Mouse (Mus musculus): ENCODE results near the gene Thap4. TPM values are rescaled to one million over a fixed set of nuclear protein-coding genes. Genes with fewer than 3 reads are reported as not detected.
A peak's percentile ranks its signal among the peaks of the same experiment; 100 is the strongest.
"Not testable (repeated sequence)": the region's sequence is repeated elsewhere in the genome, so short reads cannot be mapped to it uniquely, and the experiment has no call there.

Thap4 gene
- polyA plus RNA-seq, 1 experiment from 2014 or later, result 64.8 TPM

GRCm38 (mm10) chr1:93678386-93678785, 76.3 kb downstream of the Thap4 start:
- peaks cover 5% of the 10 kb centered on the region; the same call in 1 of the 2 replicates for H3K9me3 ChIP-seq (ENCODE audit: control insufficient read depth, low read length)
- no peaks in the 10 kb centered on the region for H3K4me1 ChIP-seq (ENCODE audit: control insufficient read depth, insufficient read depth, low read length)
- H3K36me3 ChIP-seq (ENCODE audit: control insufficient read depth, insufficient read depth, low read length), result no peaks in the 10 kb centered on the region
- no peak overlapping the region for H3K4me3 ChIP-seq (ENCODE audit: low read length)
- H3K27me3 ChIP-seq (ENCODE audit: control insufficient read depth, insufficient read depth, low read length), result no peaks in the 10 kb centered on the region
- ATAC-seq (ENCODE audit: low FRiP score, low TSS enrichment), result no peak
- H3K4me2 ChIP-seq (replicated peaks; ENCODE audit: low read depth, low read length), result no peak overlapping the region
- no peak overlapping the region for H3K9ac ChIP-seq (ENCODE audit: low read depth, low read length)
- H3K27ac ChIP-seq (ENCODE audit: low read depth, low read length), result no peak overlapping the region
- 81% methylated on average over 2 of the region's 2 CpGs for WGBS

- WGBS, result 72% methylated on average over 5 of the region's 5 CpGs
These were observed 82.0 kb downstream of the Thap4 start for GRCm38 (mm10) chr1:93672682-93673081.

GRCm38 (mm10) chr1:93669941-93670340, 84.7 kb downstream of the Thap4 start:
- Histone ChIP-seq H3K4me1 (ENCODE audit: control insufficient read depth, insufficient read depth, low read length) (peaks cover 13% of the 10 kb centered on the region; the same call in 1 of the 2 replicates), H3K27me3 (ENCODE audit: control insufficient read depth, insufficient read depth, low read length) (no peaks in the 10 kb centered on the region), H3K9ac (ENCODE audit: low read depth, low read length) (no peak overlapping the region), H3K36me3 (ENCODE audit: control insufficient read depth, insufficient read depth, low read length) (no peaks in the 10 kb centered on the region), H3K4me2 (replicated peaks; ENCODE audit: low read depth, low read length) (no peak overlapping the region), H3K27ac (ENCODE audit: low read depth, low read length) (no peak overlapping the region), H3K9me3 (ENCODE audit: control insufficient read depth, low read length) (peaks cover 2% of the 10 kb centered on the region; the same call in 1 of the 2 replicates), H3K4me3 (ENCODE audit: low read length) (no peak overlapping the region)
- ATAC-seq (ENCODE audit: low FRiP score, low TSS enrichment), result no peak

More at GRCm38 (mm10) chr1:93672682-93673081, 82.0 kb downstream of the Thap4 start:
- Histone ChIP-seq H3K27ac (ENCODE audit: low read depth, low read length) (no peak overlapping the region), H3K9ac (ENCODE audit: low read depth, low read length) (no peak overlapping the region), H3K9me3 (ENCODE audit: control insufficient read depth, low read length) (peaks cover 2% of the 10 kb centered on the region; the same call in 1 of the 2 replicates), H3K36me3 (ENCODE audit: control insufficient read depth, insufficient read depth, low read length) (no peaks in the 10 kb centered on the region), H3K4me3 (ENCODE audit: low read length) (no peak overlapping the region), H3K27me3 (ENCODE audit: control insufficient read depth, insufficient read depth, low read length) (no peaks in the 10 kb centered on the region), H3K4me1 (ENCODE audit: control insufficient read depth, insufficient read depth, low read length) (peaks cover 13% of the 10 kb centered on the region; the same call in 1 of the 2 replicates), H3K4me2 (replicated peaks; ENCODE audit: low read depth, low read length) (no peak overlapping the region)
- ATAC-seq (ENCODE audit: low FRiP score, low TSS enrichment), result no peak

DNA sequence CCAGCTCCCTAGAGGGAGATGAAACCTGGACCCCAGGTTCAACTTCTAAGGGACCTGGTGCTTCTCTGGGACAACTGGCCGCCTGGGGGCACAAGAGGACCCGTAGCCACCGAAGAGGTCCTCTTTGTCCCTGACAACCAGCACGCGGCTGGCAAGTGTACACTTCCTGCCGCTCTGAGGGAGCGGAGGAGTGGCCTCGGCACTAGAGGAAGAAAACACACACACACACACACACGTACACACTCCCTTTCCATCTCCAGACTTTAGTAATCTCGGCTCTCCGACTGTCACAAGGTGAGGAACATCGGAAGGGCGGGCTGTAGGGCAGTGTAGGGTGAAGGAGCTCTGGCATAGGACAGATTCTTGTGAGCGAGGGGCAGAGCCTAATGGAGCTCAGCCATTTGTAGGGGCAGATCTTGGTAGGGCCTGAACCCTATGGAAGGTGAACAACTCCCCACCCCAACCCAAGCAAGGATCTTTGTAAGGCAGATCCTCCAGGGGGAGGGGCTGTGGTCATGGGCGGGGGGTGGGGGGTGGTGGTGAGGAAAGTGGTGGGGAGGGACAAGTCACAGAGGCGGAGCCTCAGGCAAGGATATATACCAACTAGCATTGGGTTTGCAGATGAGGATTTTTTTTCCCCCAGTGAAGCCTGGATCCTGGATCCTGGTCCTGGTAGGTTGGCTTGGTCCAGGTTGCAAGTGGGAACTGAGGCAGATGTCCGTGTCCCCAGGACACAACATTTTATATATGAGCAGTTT, 85.7 kb downstream of the Thap4 start:
- Histone ChIP-seq H3K4me1 (ENCODE audit: control insufficient read depth, insufficient read depth, low read length) (peaks cover 13% of the 10 kb centered on the region; the same call in 1 of the 2 replicates), H3K27ac (ENCODE audit: low read depth, low read length) (peak overlapping the region; percentile 82), H3K9ac (ENCODE audit: low read depth, low read length) (peak overlapping the region; percentile 64), H3K4me3 (ENCODE audit: low read length) (peak overlapping the region; percentile 33), H3K27me3 (ENCODE audit: control insufficient read depth, insufficient read depth, low read length) (no peaks in the 10 kb centered on the region), H3K9me3 (ENCODE audit: control insufficient read depth, low read length) (peaks cover 2% of the 10 kb centered on the region; the same call in 1 of the 2 replicates), H3K4me2 (replicated peaks; ENCODE audit: low read depth, low read length) (peak overlapping the region; percentile 50), H3K36me3 (ENCODE audit: control insufficient read depth, insufficient read depth, low read length) (no peaks in the 10 kb centered on the region)
- 8% methylated on average over 17 of the region's 17 CpGs for WGBS
- peak; percentile 88 for ATAC-seq (ENCODE audit: low FRiP score, low TSS enrichment)

- no peaks in the 10 kb centered on the region for H3K36me3 ChIP-seq (ENCODE audit: control insufficient read depth, insufficient read depth, low read length)
- H3K4me1 ChIP-seq (ENCODE audit: control insufficient read depth, insufficient read depth, low read length), result peaks cover 13% of the 10 kb centered on the region; the same call in 1 of the 2 replicates
- peak; percentile 41 for ATAC-seq (ENCODE audit: low FRiP score, low TSS enrichment)
- H3K9me3 ChIP-seq (ENCODE audit: control insufficient read depth, low read length), result no peaks in the 10 kb centered on the region
- H3K27me3 ChIP-seq (ENCODE audit: control insufficient read depth, insufficient read depth, low read length), result no peaks in the 10 kb centered on the region
- 26% methylated on average over 13 of the region's 13 CpGs for WGBS
- H3K27ac ChIP-seq (ENCODE audit: low read depth, low read length), result peak overlapping the region; percentile 82; the same call in 1 of the 2 replicates
- H3K4me3 ChIP-seq (ENCODE audit: low read length), result no peak overlapping the region
- no peak overlapping the region for H3K9ac ChIP-seq (ENCODE audit: low read depth, low read length)
- H3K4me2 ChIP-seq (replicated peaks; ENCODE audit: low read depth, low read length), result no peak overlapping the region; the same call in 1 of the 2 replicates
These were observed 86.8 kb downstream of the Thap4 start for GRCm38 (mm10) chr1:93667760-93668400.

- not testable (repeated sequence) for H3K9me3 ChIP-seq (ENCODE audit: control insufficient read depth, low read length); H3K27ac ChIP-seq (ENCODE audit: low read depth, low read length); H3K27me3 ChIP-seq (ENCODE audit: control insufficient read depth, insufficient read depth, low read length); ATAC-seq (ENCODE audit: low FRiP score, low TSS enrichment); H3K36me3 ChIP-seq (ENCODE audit: control insufficient read depth, insufficient read depth, low read length); H3K9ac ChIP-seq (ENCODE audit: low read depth, low read length); H3K4me2 ChIP-seq (replicated peaks; ENCODE audit: low read depth, low read length); H3K4me1 ChIP-seq (ENCODE audit: control insufficient read depth, insufficient read depth, low read length); H3K4me3 ChIP-seq (ENCODE audit: low read length)
These were observed 96.1 kb downstream of the Thap4 start, which contains the start of gene Stk25 for GRCm38 (mm10) chr1:93658559-93658958. Gene Stk25, minus strand, starts transcription at chr1:93658659.

DNA sequence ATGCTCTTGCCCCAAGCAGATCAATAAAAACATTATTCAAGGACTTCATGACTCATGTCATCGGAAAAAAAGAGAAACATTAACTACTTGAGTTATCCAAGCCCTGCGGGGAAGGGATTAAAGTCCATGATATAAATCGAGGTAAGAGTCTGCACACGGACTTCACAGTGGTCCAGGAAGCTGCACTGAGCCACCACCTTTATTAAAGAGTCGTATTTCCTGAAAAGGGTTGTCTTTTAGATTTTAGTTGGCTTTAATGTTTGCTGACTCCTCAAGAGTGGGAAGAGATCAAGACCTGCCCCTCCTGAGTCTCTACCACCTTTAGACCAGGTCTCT, 97.7 kb downstream of the Thap4 start:
- no peak for ATAC-seq (ENCODE audit: low FRiP score, low TSS enrichment)
- no peak overlapping the region for H3K4me3 ChIP-seq (ENCODE audit: low read length)
- no peak overlapping the region for H3K9ac ChIP-seq (ENCODE audit: low read depth, low read length)
- no peaks in the 10 kb centered on the region for H3K4me1 ChIP-seq (ENCODE audit: control insufficient read depth, insufficient read depth, low read length)
- WGBS, result 80% methylated on average over 5 of the region's 5 CpGs
- no peak overlapping the region for H3K4me2 ChIP-seq (replicated peaks; ENCODE audit: low read depth, low read length)
- H3K27me3 ChIP-seq (ENCODE audit: control insufficient read depth, insufficient read depth, low read length), result no peaks in the 10 kb centered on the region
- H3K9me3 ChIP-seq (ENCODE audit: control insufficient read depth, low read length), result no peaks in the 10 kb centered on the region
- no peaks in the 10 kb centered on the region for H3K36me3 ChIP-seq (ENCODE audit: control insufficient read depth, insufficient read depth, low read length)
- H3K27ac ChIP-seq (ENCODE audit: low read depth, low read length), result no peak overlapping the region

GRCm38 (mm10) chr1:93656325-93657024, 98.2 kb downstream of the Thap4 start:
- Histone ChIP-seq H3K4me1 (ENCODE audit: control insufficient read depth, insufficient read depth, low read length) (no peaks in the 10 kb centered on the region), H3K9ac (ENCODE audit: low read depth, low read length) (no peak overlapping the region), H3K27ac (ENCODE audit: low read depth, low read length) (no peak overlapping the region), H3K4me3 (ENCODE audit: low read length) (no peak overlapping the region), H3K27me3 (ENCODE audit: control insufficient read depth, insufficient read depth, low read length) (no peaks in the 10 kb centered on the region), H3K9me3 (ENCODE audit: control insufficient read depth, low read length) (no peaks in the 10 kb centered on the region), H3K36me3 (ENCODE audit: control insufficient read depth, insufficient read depth, low read length) (no peaks in the 10 kb centered on the region), H3K4me2 (replicated peaks; ENCODE audit: low read depth, low read length) (no peak overlapping the region)
- no peak for ATAC-seq (ENCODE audit: low FRiP score, low TSS enrichment)
- 72% methylated on average over 7 of the region's 7 CpGs for WGBS
